Mouse (Mus musculus) heart, postnatal 0 days (tissue): Measurements from ENCODE around the gene Krt81.

Source experiments
- CTCF ChIP-seq: IDR thresholded peaks from 2 replicates; pipeline ENCODE4 v1.5.1; 2016; ENCODE audit warnings: antibody characterized with exemption, control low read depth, low read depth
- EP300 ChIP-seq: IDR thresholded peaks from 2 replicates; pipeline ENCODE4 v1.6.1; 2016; ENCODE audit warnings: antibody characterized with exemption, low read depth

DNA sequence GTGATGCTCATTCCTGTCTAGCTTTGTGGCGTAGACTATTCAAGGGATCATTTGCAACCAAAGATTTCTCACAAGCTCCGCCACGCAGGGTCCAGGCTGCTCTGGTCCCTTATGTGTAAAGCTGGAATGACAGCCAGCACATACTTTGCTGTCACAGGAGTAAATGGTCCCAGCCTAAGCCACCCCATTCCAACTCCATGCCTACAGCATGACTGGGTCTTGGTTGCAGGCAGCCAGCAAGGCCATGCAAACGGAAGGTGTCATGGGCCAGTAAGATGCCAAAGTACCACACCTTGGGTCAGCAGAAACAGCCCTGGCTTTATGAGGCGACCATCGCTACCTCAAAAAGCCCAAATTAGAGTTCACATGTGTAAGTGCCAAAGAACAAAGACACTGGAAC lies 30.2 kb upstream of the Krt81 start:
- no peak for TF ChIP-seq EP300
- no peak for TF ChIP-seq CTCF
